Mouse (Mus musculus): ENCODE measurements around the gene Cfap52. TPM values are rescaled to one million over a fixed set of nuclear protein-coding genes. Genes with fewer than 3 reads are reported as not detected.

The Cfap52 gene
- total and polyA plus RNA-seq, 3 experiments = not detected

DNA sequence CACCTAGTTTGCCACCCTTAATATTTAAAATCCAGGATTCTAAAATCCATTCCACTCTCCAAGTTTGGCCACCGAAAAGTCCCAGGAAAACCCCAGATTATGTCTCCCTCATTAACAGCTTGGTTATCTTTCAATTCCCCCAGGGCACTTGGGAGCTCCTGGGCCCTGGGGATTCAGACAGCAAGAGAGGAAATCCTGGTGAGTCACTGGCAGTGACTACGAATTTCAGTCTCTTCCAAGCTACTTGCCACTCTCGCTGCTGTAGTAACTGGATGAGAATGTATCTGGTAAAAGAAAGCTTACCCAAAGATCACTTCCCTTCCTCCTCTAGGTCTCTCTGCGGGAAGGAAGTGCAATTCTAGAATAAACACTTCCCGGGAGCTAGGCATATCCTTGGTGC lies 45.9 kb downstream of the Cfap52 start:
- no peak for TF ChIP-seq GATA2 (IDR thresholded peaks at IDR 0.05; ENCODE audit: borderline replicate concordance, low read depth, low read length)
- TF ChIP-seq POLR2AphosphoS5 (IDR thresholded peaks at IDR 0.05; ENCODE audit: insufficient replicate concordance, low read depth, low read length) = no peak
- H3K27me3 ChIP-seq (ENCODE audit: insufficient read depth, low read length) = no peaks in the 10 kb centered on the region

GRCm38 (mm10) chr11:67917126-67917525 lies 48.3 kb downstream of the Cfap52 start:
- no peak for ATAC-seq (ENCODE audit: extremely low read depth, insufficient number of reproducible peaks, low FRiP score, poor library complexity, severe bottlenecking)
- H3K4me3 ChIP-seq (ENCODE audit: low read depth, low read length) = no peak overlapping the region
- H3K4me1 ChIP-seq (ENCODE audit: insufficient read depth, low read depth, low read length) = no peaks in the 10 kb centered on the region
- no peak for DNase-seq (ENCODE audit: low spot score)
- H3K27me3 ChIP-seq (ENCODE audit: insufficient read depth, low read length) = no peaks in the 10 kb centered on the region
- H3K36me3 ChIP-seq (replicated peaks) = no peaks in the 10 kb centered on the region
- TF ChIP-seq POLR2AphosphoS5 (IDR thresholded peaks at IDR 0.05; ENCODE audit: insufficient replicate concordance, low read depth, low read length) (no peak), GATA2 (IDR thresholded peaks at IDR 0.05; ENCODE audit: borderline replicate concordance, low read depth, low read length) (no peak), TAL1 (conservative IDR thresholded peaks at IDR 0.05; ENCODE audit: low read depth, low read length) (no peak), CTCF (IDR thresholded peaks at IDR 0.05; ENCODE audit: low read depth, low read length) (no peak), GATA1 (IDR thresholded peaks at IDR 0.05; ENCODE audit: borderline replicate concordance, low read length) (no peak)
- H3K9me3 ChIP-seq (replicated peaks) = peaks cover 21% of the 10 kb centered on the region

More for the DNA sequence above, 45.9 kb downstream of the Cfap52 start:
- DNase-seq (ENCODE audit: low spot score) (no peak), ATAC-seq (ENCODE audit: extremely low read depth, insufficient number of reproducible peaks, low FRiP score, poor library complexity, severe bottlenecking) (no peak)
- H3K4me3 ChIP-seq (ENCODE audit: low read depth, low read length) = no peak overlapping the region
- H3K4me1 ChIP-seq (ENCODE audit: insufficient read depth, low read depth, low read length) = no peaks in the 10 kb centered on the region
- H3K9me3 ChIP-seq (replicated peaks) = peaks cover 23% of the 10 kb centered on the region
- no peaks in the 10 kb centered on the region for H3K36me3 ChIP-seq (replicated peaks)

DNA sequence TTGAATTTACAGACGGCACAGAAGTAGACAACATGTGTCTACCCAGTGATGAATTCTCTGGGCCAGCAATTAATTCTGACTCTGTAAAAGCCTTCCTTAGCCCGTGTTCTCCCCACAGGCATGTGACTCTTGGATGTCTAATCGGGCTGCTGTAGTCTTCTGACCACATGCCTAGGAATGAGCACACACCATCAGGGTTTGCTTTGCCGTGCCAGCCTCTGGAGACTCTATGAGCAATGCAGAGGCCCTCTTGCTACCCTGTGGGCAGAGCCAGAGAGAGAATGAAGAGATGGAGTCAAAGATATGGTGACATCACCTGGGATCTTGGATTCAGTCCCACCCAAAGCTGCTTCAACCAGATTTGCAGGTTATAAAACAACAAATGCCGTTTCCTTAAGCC lies 54.4 kb downstream of the Cfap52 start:
- TF ChIP-seq POLR2AphosphoS5 (IDR thresholded peaks at IDR 0.05; ENCODE audit: insufficient replicate concordance, low read depth, low read length) = no peak
- no peak for TF ChIP-seq GATA1 (IDR thresholded peaks at IDR 0.05; ENCODE audit: borderline replicate concordance, low read length)
- TF ChIP-seq GATA2 (IDR thresholded peaks at IDR 0.05; ENCODE audit: borderline replicate concordance, low read depth, low read length) = no peak
- no peak for TF ChIP-seq TAL1 (conservative IDR thresholded peaks at IDR 0.05; ENCODE audit: low read depth, low read length)
- TF ChIP-seq CTCF (IDR thresholded peaks at IDR 0.05; ENCODE audit: low read depth, low read length) = no peak
- Histone ChIP-seq H3K9me3 (replicated peaks) (peaks cover 14% of the 10 kb centered on the region), H3K27me3 (ENCODE audit: insufficient read depth, low read length) (no peaks in the 10 kb centered on the region), H3K4me3 (ENCODE audit: low read depth, low read length) (no peak overlapping the region), H3K36me3 (replicated peaks) (no peaks in the 10 kb centered on the region), H3K4me1 (ENCODE audit: insufficient read depth, low read depth, low read length) (no peaks in the 10 kb centered on the region)
- no peak for ATAC-seq (ENCODE audit: extremely low read depth, insufficient number of reproducible peaks, low FRiP score, poor library complexity, severe bottlenecking)
- no peak for DNase-seq (ENCODE audit: low spot score)

GRCm38 (mm10) chr11:67903756-67904155 lies 61.7 kb downstream of the Cfap52 start:
- Histone ChIP-seq H3K9me3 (replicated peaks) (peaks cover 12% of the 10 kb centered on the region), H3K4me3 (ENCODE audit: low read depth, low read length) (no peak overlapping the region)
- TF ChIP-seq GATA1 (IDR thresholded peaks at IDR 0.05; ENCODE audit: borderline replicate concordance, low read length) = no peak
- TF ChIP-seq CTCF (IDR thresholded peaks at IDR 0.05; ENCODE audit: low read depth, low read length) = no peak
- TF ChIP-seq GATA2 (IDR thresholded peaks at IDR 0.05; ENCODE audit: borderline replicate concordance, low read depth, low read length) = no peak
- no peak for TF ChIP-seq TAL1 (conservative IDR thresholded peaks at IDR 0.05; ENCODE audit: low read depth, low read length)
- TF ChIP-seq POLR2AphosphoS5 (IDR thresholded peaks at IDR 0.05; ENCODE audit: insufficient replicate concordance, low read depth, low read length) = no peak

GRCm38 (mm10) chr11:67897064-67897560 lies 68.3 kb downstream of the Cfap52 start:
- DNase-seq (ENCODE audit: low spot score) (no peak), ATAC-seq (ENCODE audit: extremely low read depth, insufficient number of reproducible peaks, low FRiP score, poor library complexity, severe bottlenecking) (no peak)
- H3K36me3 ChIP-seq (replicated peaks) = no peaks in the 10 kb centered on the region

More at GRCm38 (mm10) chr11:67903756-67904155, 61.7 kb downstream of the Cfap52 start:
- H3K36me3 ChIP-seq (replicated peaks) = no peaks in the 10 kb centered on the region
- no peak for DNase-seq (ENCODE audit: low spot score)
- H3K27me3 ChIP-seq (ENCODE audit: insufficient read depth, low read length) = no peaks in the 10 kb centered on the region
- no peak for ATAC-seq (ENCODE audit: extremely low read depth, insufficient number of reproducible peaks, low FRiP score, poor library complexity, severe bottlenecking)
- no peaks in the 10 kb centered on the region for H3K4me1 ChIP-seq (ENCODE audit: insufficient read depth, low read depth, low read length)

GRCm38 (mm10) chr11:67895641-67896040 lies 69.8 kb downstream of the Cfap52 start:
- H3K4me3 ChIP-seq (ENCODE audit: low read depth, low read length) = no peak overlapping the region
- no peak for ATAC-seq (ENCODE audit: extremely low read depth, insufficient number of reproducible peaks, low FRiP score, poor library complexity, severe bottlenecking)
- no peaks in the 10 kb centered on the region for H3K36me3 ChIP-seq (replicated peaks)
- DNase-seq (ENCODE audit: low spot score) = no peak
- H3K4me1 ChIP-seq (ENCODE audit: insufficient read depth, low read depth, low read length) = no peaks in the 10 kb centered on the region
- TF ChIP-seq POLR2AphosphoS5 (IDR thresholded peaks at IDR 0.05; ENCODE audit: insufficient replicate concordance, low read depth, low read length) (no peak), GATA1 (IDR thresholded peaks at IDR 0.05; ENCODE audit: borderline replicate concordance, low read length) (no peak), GATA2 (IDR thresholded peaks at IDR 0.05; ENCODE audit: borderline replicate concordance, low read depth, low read length) (no peak), CTCF (IDR thresholded peaks at IDR 0.05; ENCODE audit: low read depth, low read length) (no peak), TAL1 (conservative IDR thresholded peaks at IDR 0.05; ENCODE audit: low read depth, low read length) (no peak)
- peaks cover 12% of the 10 kb centered on the region for H3K9me3 ChIP-seq (replicated peaks)
- no peaks in the 10 kb centered on the region for H3K27me3 ChIP-seq (ENCODE audit: insufficient read depth, low read length)

More at GRCm38 (mm10) chr11:67897064-67897560, 68.3 kb downstream of the Cfap52 start:
- Histone ChIP-seq H3K4me3 (ENCODE audit: low read depth, low read length) (no peak overlapping the region), H3K4me1 (ENCODE audit: insufficient read depth, low read depth, low read length) (no peaks in the 10 kb centered on the region), H3K9me3 (replicated peaks) (peaks cover 9% of the 10 kb centered on the region), H3K27me3 (ENCODE audit: insufficient read depth, low read length) (no peaks in the 10 kb centered on the region)
- TF ChIP-seq POLR2AphosphoS5 (IDR thresholded peaks at IDR 0.05; ENCODE audit: insufficient replicate concordance, low read depth, low read length) (no peak), GATA2 (IDR thresholded peaks at IDR 0.05; ENCODE audit: borderline replicate concordance, low read depth, low read length) (no peak), CTCF (IDR thresholded peaks at IDR 0.05; ENCODE audit: low read depth, low read length) (no peak), GATA1 (IDR thresholded peaks at IDR 0.05; ENCODE audit: borderline replicate concordance, low read length) (no peak), TAL1 (conservative IDR thresholded peaks at IDR 0.05; ENCODE audit: low read depth, low read length) (no peak)
